Mouse (Mus musculus) hindbrain, embryonic 13.5 days (tissue): Measurements from ENCODE around the gene Chpf2. TPM values are rescaled to one million over a fixed set of nuclear protein-coding genes. Genes with fewer than 3 reads are reported as not detected.

ENCODE experiments used
- ATAC-seq: fragments of 200-750 bp; cut with Nextera tagmentation; 2 replicates; pipeline ENCODE4 v1.8.0; 2017; ENCODE audit warnings: moderate TSS enrichment; ENCODE audit not compliant: low FRiP score
- H3K27ac ChIP-seq: fragments of 300-500 bp; sonication (generic); 2 replicates; pipeline ENCODE4 v1.5.1; 2015; ENCODE audit warnings: inconsistent platforms, mild to moderate bottlenecking, moderate library complexity
- H3K27me3 ChIP-seq: fragments of 300-500 bp; sonication (generic); 2 replicates; pipeline ENCODE4 v1.6.1; 2015; ENCODE audit warnings: mild to moderate bottlenecking, inconsistent platforms
- H3K36me3 ChIP-seq: fragments of 300-500 bp; sonication (generic); 2 replicates; pipeline ENCODE4 v1.6.1; 2015; ENCODE audit warnings: mild to moderate bottlenecking, inconsistent platforms
- H3K4me1 ChIP-seq: fragments of 300-500 bp; sonication (generic); replicated peaks from 2 replicates; pipeline ENCODE4 v1.6.1; 2015; ENCODE audit warnings: inconsistent platforms
- H3K4me2 ChIP-seq: fragments of 300-500 bp; sonication (generic); 2 replicates; pipeline ENCODE4 v1.6.1; 2015; ENCODE audit warnings: inconsistent platforms, mild to moderate bottlenecking, moderate library complexity
- H3K4me3 ChIP-seq: fragments of 300-500 bp; sonication (generic); 2 replicates; pipeline ENCODE4 v1.5.1; 2015; ENCODE audit warnings: mild to moderate bottlenecking, inconsistent platforms
- H3K9ac ChIP-seq: fragments of 300-500 bp; sonication (generic); 2 replicates; pipeline ENCODE4 v1.6.1; 2015; ENCODE audit warnings: mild to moderate bottlenecking, inconsistent platforms
- H3K9me3 ChIP-seq: fragments of 300-500 bp; sonication (generic); 2 replicates; pipeline ENCODE4 v1.6.1; 2016; ENCODE audit warnings: inconsistent platforms
- WGBS: fragments of 180-500 bp; shearing (Covaris S2); methylation state at CpG from one replicate; pipeline ENCODE4 v1.1.7; 2015; 5-methylcytosine and 5-hydroxymethylcytosine counted together
- polyA plus RNA-seq: library from polyadenylated mRNA; unstranded; fragments of >200 nt; fragmentation: Nextera tagmentation; extraction: Ambion mirVana; gene quantifications from 2 replicates; pipeline ENCODE4 v1.2.1, GENCODE M21; 2015

Gene Chpf2
- polyA plus RNA-seq, 1 experiment from 2014 or later: 17.4 TPM

DNA sequence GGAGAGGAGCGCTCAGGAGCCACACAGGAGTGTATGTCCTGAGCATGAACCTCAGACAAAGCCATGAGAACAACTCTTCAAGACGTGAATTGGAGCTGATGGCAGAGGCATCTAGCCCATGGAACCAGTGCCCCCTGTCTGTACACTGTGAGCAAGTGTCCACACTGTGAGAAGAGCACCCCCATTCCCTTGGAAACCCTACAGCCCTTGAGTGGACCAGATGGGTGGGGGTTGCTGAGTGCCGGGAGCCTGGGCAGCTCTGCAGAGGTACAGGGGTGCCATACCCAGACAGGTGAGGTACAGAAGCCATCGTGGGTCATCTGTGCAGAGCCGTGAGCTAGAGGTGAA is 25.7 kb downstream of the Chpf2 start:
- Histone ChIP-seq H3K4me1 (peaks cover 36% of the 10 kb centered on the region), H3K9me3 (no peaks in the 10 kb centered on the region), H3K9ac (peak overlapping the region; percentile 24; the same call in 1 of the 2 replicates), H3K27ac (peak overlapping the region; percentile 71; the same call in 1 of the 2 replicates), H3K27me3 (no peaks in the 10 kb centered on the region), H3K4me3 (no peak overlapping the region), H3K36me3 (no peaks in the 10 kb centered on the region), H3K4me2 (no peak overlapping the region)
- ATAC-seq: peak; percentile 40
- WGBS: 70% methylated on average over 5 of the region's 5 CpGs

DNA sequence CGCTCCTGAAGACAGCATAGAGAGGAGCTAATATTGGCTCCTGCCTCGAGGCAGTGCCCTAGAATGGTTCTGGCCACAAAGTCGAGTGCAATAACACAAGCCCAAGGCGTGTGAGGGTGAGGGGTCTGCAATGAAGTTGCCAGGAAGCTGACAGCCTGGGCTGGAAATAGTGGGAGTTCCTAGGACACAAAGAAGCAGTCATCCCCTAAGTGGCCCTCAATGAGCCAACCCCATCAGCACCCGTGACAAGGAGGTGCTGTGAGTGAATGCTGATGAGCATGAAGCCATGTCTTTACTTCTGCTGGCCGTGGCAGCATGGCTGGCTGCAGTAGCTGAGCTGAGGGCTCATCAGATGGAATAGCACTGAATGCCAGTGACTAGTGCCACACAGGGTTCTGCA is 28.6 kb downstream of the Chpf2 start:
- Histone ChIP-seq H3K9ac (no peak overlapping the region), H3K27me3 (no peaks in the 10 kb centered on the region), H3K4me1 (peaks cover 27% of the 10 kb centered on the region), H3K4me3 (no peak overlapping the region), H3K27ac (no peak overlapping the region), H3K9me3 (no peaks in the 10 kb centered on the region), H3K4me2 (no peak overlapping the region), H3K36me3 (no peaks in the 10 kb centered on the region)
- no peak for ATAC-seq
- 50% methylated on average over 6 of the region's 6 CpGs for WGBS

DNA sequence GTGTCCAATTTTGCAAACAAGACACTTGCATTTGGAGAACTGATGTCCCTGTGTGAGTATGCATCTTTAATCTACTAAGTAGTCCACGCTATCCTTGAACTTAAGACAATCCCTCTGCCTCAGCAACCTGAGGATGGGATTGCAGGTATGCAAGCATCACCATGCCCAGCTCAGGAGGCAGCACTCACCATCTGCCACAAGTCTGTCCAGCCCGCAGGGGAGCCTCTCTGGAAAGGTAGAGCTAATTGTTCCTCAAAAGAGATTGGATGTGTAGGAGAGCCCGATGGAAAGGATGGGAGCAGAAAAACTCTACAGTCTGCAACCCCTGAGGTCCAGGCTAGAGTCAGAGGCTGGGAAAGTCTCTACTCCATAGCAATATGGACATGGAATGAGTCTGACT is 32.4 kb downstream of the Chpf2 start:
- ATAC-seq: no peak
- H3K4me3 ChIP-seq: no peak overlapping the region
- H3K9me3 ChIP-seq: no peaks in the 10 kb centered on the region
- H3K4me1 ChIP-seq: peaks cover 37% of the 10 kb centered on the region
- H3K9ac ChIP-seq: no peak overlapping the region
- H3K4me2 ChIP-seq: no peak overlapping the region
- H3K36me3 ChIP-seq: no peaks in the 10 kb centered on the region
- H3K27ac ChIP-seq: no peak overlapping the region
- peaks cover 21% of the 10 kb centered on the region for H3K27me3 ChIP-seq
- WGBS: 80% methylated on average over 3 of the region's 3 CpGs

DNA sequence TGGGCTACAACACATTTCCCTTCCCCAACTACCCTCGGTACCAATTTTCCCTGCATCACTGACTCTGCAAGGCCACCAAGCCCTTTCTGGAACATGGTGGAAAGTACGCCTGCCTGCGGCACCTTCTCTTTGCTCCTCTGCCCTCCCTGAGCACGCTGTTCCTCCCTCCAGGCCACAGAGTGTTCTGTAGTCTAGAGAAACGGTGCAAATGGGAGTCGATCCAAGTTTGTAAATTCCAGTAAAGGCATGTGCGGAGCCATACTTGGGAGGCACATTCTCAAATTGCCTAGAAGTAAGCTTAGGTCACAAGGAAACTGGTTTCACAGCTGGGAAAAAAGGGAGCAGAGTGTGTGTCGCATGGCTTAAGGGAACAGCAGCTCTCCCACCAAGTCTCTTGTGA is 33.6 kb downstream of the Chpf2 start:
- H3K9me3 ChIP-seq: no peaks in the 10 kb centered on the region
- no peak overlapping the region for H3K27ac ChIP-seq
- no peak overlapping the region for H3K4me3 ChIP-seq
- peak overlapping the region; percentile 31; the same call in 1 of the 2 replicates for H3K9ac ChIP-seq
- H3K36me3 ChIP-seq: no peaks in the 10 kb centered on the region
- no peak for ATAC-seq
- H3K4me1 ChIP-seq: peaks cover 42% of the 10 kb centered on the region
- WGBS: 79% methylated on average over 8 of the region's 8 CpGs
- H3K4me2 ChIP-seq: no peak overlapping the region
- peaks cover 24% of the 10 kb centered on the region for H3K27me3 ChIP-seq

DNA sequence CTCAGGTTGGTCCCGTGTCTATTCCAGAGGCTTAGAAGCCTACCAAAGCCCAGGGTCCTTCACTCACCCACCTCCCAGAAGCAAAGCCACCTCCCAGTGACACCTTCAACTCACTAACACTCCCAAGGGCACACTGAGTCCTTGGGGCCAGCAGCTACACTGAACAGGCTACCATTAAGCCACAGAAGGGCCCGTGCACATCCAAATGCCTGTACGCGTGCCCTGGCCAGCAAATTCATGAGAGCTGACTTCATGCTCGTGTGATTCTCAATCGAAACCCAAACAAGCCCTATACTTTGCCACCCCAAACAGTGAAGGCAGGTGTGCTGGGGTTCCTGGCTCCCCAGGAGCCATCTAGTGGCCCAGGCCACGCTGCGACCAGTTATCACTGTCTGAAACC is 34.1 kb downstream of the Chpf2 start:
- Histone ChIP-seq H3K4me1 (peaks cover 40% of the 10 kb centered on the region), H3K9ac (peak overlapping the region; percentile 9; the same call in 1 of the 2 replicates), H3K4me3 (no peak overlapping the region), H3K27me3 (peaks cover 26% of the 10 kb centered on the region), H3K36me3 (no peaks in the 10 kb centered on the region), H3K27ac (no peak overlapping the region), H3K4me2 (no peak overlapping the region), H3K9me3 (no peaks in the 10 kb centered on the region)
- ATAC-seq: no peak
- WGBS: 75% methylated on average over 8 of the region's 8 CpGs

DNA sequence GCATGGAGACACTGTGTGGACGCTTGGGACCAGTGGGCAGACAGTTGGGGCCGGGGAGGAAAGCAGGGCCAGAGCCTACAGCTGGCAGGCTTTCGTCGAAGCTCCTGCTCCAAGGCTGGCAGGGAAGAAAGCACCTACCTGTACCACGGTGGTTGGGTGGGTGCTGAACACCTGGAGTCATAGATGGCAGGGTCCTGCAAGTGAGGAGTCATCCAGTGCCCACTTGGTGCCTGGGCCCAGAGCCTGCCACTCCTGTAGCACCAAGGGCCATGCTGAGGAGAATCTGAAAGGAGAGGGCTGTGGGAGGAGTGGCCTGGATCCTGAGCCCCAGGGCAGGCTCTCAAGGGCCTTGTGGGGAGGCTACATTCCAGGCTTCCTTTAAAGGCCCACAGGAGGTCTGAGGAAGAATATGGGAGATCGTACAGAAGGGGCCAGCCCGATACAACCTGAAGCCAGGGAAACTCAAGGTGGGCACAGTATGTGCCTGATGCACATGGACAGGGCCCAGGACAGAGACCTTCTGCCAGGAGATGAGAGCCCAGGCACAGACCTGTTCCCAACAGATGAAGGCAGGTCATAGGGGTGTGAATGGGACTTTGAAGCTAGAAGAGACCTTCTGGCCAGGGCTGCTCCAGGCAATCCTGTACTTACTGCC is 36.0 kb downstream of the Chpf2 start:
- no peak overlapping the region for H3K4me3 ChIP-seq
- no peak overlapping the region for H3K27ac ChIP-seq
- H3K36me3 ChIP-seq: no peaks in the 10 kb centered on the region
- ATAC-seq: no peak
- peak overlapping the region; percentile 67; the same call in 1 of the 2 replicates for H3K4me2 ChIP-seq
- peaks cover 40% of the 10 kb centered on the region for H3K4me1 ChIP-seq
- H3K27me3 ChIP-seq: peaks cover 28% of the 10 kb centered on the region
- H3K9me3 ChIP-seq: no peaks in the 10 kb centered on the region
- 76% methylated on average over 7 of the region's 7 CpGs for WGBS
- H3K9ac ChIP-seq: peak overlapping the region; percentile 94

DNA sequence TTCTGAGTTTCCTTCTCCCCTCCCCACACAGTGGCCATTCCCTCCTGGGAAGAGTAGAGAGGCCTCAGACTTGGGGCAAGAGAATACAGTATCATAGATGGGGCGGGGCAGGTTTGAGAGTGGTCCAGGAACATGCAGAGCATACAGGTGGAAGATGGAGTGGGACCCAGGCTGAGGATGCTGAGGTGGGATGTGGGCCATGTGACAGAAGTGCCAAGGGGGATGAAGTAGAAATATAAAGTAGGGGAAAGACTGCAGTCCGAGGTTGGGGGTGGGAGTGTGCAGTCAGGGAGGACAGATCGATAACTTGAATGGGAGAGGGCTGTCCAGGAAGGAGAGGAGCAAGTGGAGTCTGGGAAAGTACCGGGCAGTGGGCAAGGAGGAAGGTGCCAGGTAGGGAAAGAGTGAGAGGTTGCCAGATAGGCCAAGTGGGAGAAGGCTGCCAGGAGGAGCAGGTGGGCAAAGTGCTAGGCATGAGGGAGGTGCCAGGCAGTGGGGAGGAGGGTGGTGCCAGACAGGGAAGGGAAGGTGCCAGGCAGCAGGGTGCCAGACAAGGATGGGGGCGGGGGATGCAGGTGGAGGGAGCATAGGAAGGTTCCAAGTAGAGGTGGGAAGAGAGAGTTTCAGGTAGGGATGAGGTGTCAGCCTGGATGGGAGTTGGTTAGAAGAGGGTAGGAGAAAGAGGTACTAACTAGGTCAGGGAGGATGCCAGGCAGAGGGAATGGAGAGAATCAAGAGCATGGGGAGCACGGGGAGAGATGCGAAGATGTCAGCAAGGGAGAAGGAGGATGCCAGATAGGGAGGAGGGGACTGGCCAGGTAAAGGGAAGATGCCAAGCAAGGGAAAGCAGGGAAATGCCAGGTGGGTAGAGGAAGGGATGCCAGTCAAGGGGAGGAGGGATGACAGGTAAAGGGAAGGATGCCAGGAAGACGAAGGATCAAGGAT is 36.8 kb downstream of the Chpf2 start:
- WGBS: 47% methylated on average over 8 of the region's 8 CpGs
- peak; percentile 3; the same call in 1 of the 2 replicates for ATAC-seq
- H3K27ac ChIP-seq: peak overlapping the region; percentile 55; the same call in 1 of the 2 replicates
- H3K36me3 ChIP-seq: no peaks in the 10 kb centered on the region
- no peaks in the 10 kb centered on the region for H3K9me3 ChIP-seq
- peak overlapping the region; percentile 67 for H3K4me2 ChIP-seq
- peak overlapping the region; percentile 94 for H3K9ac ChIP-seq
- H3K27me3 ChIP-seq: peaks cover 28% of the 10 kb centered on the region
- peaks cover 40% of the 10 kb centered on the region for H3K4me1 ChIP-seq
- H3K4me3 ChIP-seq: peak overlapping the region; percentile 60

DNA sequence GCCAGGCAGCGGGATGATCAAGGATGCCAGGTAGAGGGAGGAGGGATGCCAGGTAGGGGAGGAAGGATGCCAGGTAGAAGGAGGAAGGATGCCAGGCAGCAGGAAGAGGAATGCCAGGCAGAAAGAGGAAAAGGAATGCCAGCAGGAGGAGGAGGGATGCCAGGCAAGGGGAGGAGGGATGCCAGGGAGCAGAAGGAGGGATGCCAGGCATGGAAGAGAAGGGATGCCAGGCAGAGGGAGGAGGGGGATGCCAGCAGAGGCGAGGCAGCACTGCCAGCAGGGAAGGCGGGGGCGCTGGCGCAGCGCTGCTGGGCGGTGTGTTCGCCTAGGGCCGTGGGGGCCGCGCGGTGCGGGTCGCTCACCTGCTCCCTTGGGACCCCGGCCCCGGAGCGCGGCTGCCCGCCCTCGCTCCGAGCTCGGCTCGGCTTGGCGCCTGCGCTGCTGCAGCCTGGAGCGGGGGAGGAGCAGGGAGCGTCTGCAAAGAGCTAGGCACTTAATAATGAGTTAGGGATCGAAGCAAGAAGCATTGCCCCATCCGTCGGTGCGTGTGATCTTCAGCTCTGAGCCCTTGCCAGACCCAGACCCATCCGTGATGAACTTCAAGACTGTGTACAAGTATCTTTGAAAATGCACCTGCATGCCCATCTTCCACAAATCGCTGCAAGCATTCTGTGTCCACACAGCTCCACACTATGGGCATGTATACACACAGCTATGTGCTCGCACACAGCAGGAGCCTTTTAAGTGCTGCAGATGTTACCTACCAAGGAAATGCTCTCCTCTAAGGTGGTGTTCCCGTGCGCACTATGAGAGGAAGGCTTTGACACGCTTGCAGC is 37.7 kb downstream of the Chpf2 start, which contains the start of gene Smarcd3:
Gene Smarcd3, minus strand, starts transcription at position 426 of the 836 bp plus-strand sequence.
- Histone ChIP-seq H3K27me3 (peaks cover 28% of the 10 kb centered on the region), H3K27ac (peak within 1 kb of the TSS; percentile 55), H3K9me3 (no peaks in the 10 kb centered on the region), H3K4me1 (peaks cover 40% of the 10 kb centered on the region), H3K9ac (peak within 1 kb of the TSS; percentile 94), H3K4me2 (peak within 1 kb of the TSS; percentile 67), H3K4me3 (peak within 1 kb of the TSS; percentile 60), H3K36me3 (no peaks in the 10 kb centered on the region)
- WGBS: 3% methylated on average over 32 of the region's 37 CpGs
- peak; percentile 83 for ATAC-seq

DNA sequence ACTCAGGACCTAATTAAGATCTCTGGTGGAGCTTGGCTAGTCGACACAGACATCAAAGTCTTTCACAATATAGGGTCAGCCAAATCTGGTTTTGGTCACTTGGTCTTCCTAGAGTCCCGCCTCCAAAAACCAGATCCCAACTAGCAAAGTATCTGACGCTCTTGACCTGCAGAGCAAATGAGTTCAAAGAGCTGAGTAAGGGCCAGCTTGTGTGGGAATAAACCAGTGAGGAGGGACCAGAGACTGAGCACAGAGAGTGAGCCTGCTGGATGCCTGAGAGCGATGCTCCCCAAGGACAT is 38.2 kb downstream of the Chpf2 start:
- Histone ChIP-seq H3K9ac (peak overlapping the region; percentile 94), H3K9me3 (no peaks in the 10 kb centered on the region), H3K4me3 (peak overlapping the region; percentile 60), H3K4me2 (peak overlapping the region; percentile 67), H3K36me3 (no peaks in the 10 kb centered on the region), H3K27ac (peak overlapping the region; percentile 6; the same call in 1 of the 2 replicates), H3K4me1 (peaks cover 40% of the 10 kb centered on the region), H3K27me3 (peaks cover 28% of the 10 kb centered on the region)
- ATAC-seq: no peak
- 33% methylated on average over 4 of the region's 4 CpGs for WGBS

DNA sequence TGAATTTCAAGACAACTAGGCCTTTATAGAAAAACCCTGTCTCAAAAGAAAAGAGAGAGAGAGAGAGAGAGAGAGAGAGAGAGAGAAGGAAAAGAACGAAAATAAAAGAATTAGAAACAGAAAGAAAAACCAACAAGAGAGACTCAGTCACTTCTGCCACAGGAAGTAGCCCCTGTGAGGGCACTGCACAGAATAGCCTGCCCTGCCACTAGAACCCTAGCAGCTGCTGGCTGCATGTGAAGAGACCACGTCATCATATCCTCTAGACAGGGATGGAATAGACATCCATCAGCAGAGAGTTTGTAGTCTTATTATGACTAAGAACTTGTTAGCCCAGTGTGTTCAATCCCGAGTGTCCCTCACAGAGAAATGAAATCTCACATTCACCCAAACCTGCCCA is 43.2 kb downstream of the Chpf2 start:
- Histone ChIP-seq H3K36me3 (no peaks in the 10 kb centered on the region), H3K4me2 (no peak overlapping the region), H3K4me1 (peaks cover 4% of the 10 kb centered on the region), H3K27ac (no peak overlapping the region), H3K9ac (no peak overlapping the region), H3K9me3 (no peaks in the 10 kb centered on the region), H3K27me3 (0 out of 2 replicates have a peak, but pooled peaks cover 13% of the 10 kb centered on the region), H3K4me3 (no peak overlapping the region)
- WGBS: 63% methylated on average over 3 of the region's 3 CpGs
- no peak for ATAC-seq

DNA sequence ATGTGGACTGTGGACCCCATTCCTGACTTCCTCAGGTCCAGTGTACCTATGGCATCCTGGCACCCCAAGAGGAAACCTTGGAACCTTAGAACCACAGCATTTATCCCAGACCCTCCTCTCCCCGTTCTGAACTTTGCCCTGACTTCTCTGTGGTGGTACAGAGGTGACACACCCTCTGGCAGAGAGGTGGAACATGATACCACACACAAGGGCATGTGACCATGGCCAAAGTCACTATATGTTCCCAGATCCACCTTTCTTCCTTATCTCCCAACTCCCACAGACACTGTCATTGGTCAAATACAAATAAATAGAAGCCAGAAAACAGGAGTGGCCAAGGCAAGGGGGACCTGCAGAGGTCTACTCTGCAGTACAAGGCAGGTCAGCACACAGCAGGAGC is 48.6 kb downstream of the Chpf2 start:
- peaks cover 14% of the 10 kb centered on the region for H3K4me1 ChIP-seq
- no peak overlapping the region for H3K27ac ChIP-seq
- no peak overlapping the region for H3K4me2 ChIP-seq
- no peak overlapping the region for H3K9ac ChIP-seq
- 0 out of 2 replicates have a peak, but pooled peaks cover 5% of the 10 kb centered on the region for H3K27me3 ChIP-seq
- no peaks in the 10 kb centered on the region for H3K36me3 ChIP-seq
- no peak overlapping the region for H3K4me3 ChIP-seq
- no peak for ATAC-seq
- WGBS: 62% methylated on average over 1 of the region's 1 CpGs
- no peaks in the 10 kb centered on the region for H3K9me3 ChIP-seq
